Mouse (Mus musculus) thymus, adult 2 months (tissue): Measurements from ENCODE around the gene Macrod2. TPM values are rescaled to one million over a fixed set of nuclear protein-coding genes. Genes with fewer than 3 reads are reported as not detected.

Experiments
- DNase-seq: peaks from one replicate; pipeline ENCODE4 v3.0.0; 2021
- H3K27ac ChIP-seq: fragments of 200-500 bp; 2 replicates; pipeline ENCODE4 v1.5.1; 2012; ENCODE audit warnings: low read length, control low read depth; ENCODE audit not compliant: control insufficient read depth, insufficient read depth
- H3K27me3 ChIP-seq: fragments of 200-500 bp; 2 replicates; pipeline ENCODE4 v1.6.1; 2012; ENCODE audit warnings: mild to moderate bottlenecking, low read length, moderate library complexity, mixed read lengths; ENCODE audit not compliant: control insufficient read depth, insufficient read depth
- H3K36me3 ChIP-seq: fragments of 200-500 bp; 2 replicates; pipeline ENCODE4 v1.6.1; 2012; ENCODE audit warnings: mild to moderate bottlenecking, low read length, moderate library complexity; ENCODE audit not compliant: control insufficient read depth, insufficient read depth
- H3K4me1 ChIP-seq: fragments of 200-500 bp; replicated peaks from 2 replicates; pipeline ENCODE4 v1.6.1; 2012; ENCODE audit warnings: low read length; ENCODE audit not compliant: control insufficient read depth, insufficient read depth
- H3K4me3 ChIP-seq: fragments of 200-500 bp; 2 replicates; pipeline ENCODE4 v1.5.1; 2012; ENCODE audit warnings: mild to moderate bottlenecking, low read length, control low read depth, moderate library complexity; ENCODE audit not compliant: control insufficient read depth, insufficient read depth
- CTCF ChIP-seq: fragments of 200-500 bp; IDR thresholded peaks from 2 replicates; pipeline ENCODE4 v1.5.1; 2012; ENCODE audit warnings: mild to moderate bottlenecking, control low read depth, low read length, moderate library complexity, borderline replicate concordance; ENCODE audit not compliant: control insufficient read depth, poor library complexity, insufficient read depth; ENCODE audit errors: extremely low read depth
- POLR2A ChIP-seq: fragments of 200-500 bp; IDR thresholded peaks from 2 replicates; pipeline ENCODE4 v1.6.1; 2012; ENCODE audit warnings: mild to moderate bottlenecking, low read length, control low read depth, moderate library complexity; ENCODE audit not compliant: control insufficient read depth, poor library complexity, insufficient read depth; ENCODE audit errors: extremely low read depth
- WGBS: fragments of 180-500 bp; shearing (Covaris S2); methylation state at CpG from one replicate; pipeline ENCODE4 v1.1.7; 2018; 5-methylcytosine and 5-hydroxymethylcytosine counted together
- polyA plus RNA-seq: library from polyadenylated mRNA; depleted of rRNA; stranded (reverse); fragments of >200 nt; gene quantifications from 2 replicates; pipeline ENCODE4 v1.2.3, GENCODE M21; 2012

Gene Macrod2
- polyA plus RNA-seq, 1 experiment, result 2.3 TPM

- Histone ChIP-seq H3K4me1 (no peaks in the 10 kb centered on the region), H3K4me3 (no peak overlapping the region), H3K36me3 (no peaks in the 10 kb centered on the region), H3K27me3 (no peaks in the 10 kb centered on the region), H3K27ac (no peak overlapping the region)
- DNase-seq, result no peak
- WGBS, result 79% methylated on average over 5 of the region's 5 CpGs
- TF ChIP-seq POLR2A, result no peak
Observed at GRCm38 (mm10) chr2:140790363-140790762, 395.3 kb downstream of the Macrod2 start.

- WGBS, result 18% methylated on average over 4 of the region's 4 CpGs
- H3K36me3 ChIP-seq, result no peaks in the 10 kb centered on the region
- H3K4me1 ChIP-seq, result no peaks in the 10 kb centered on the region
- H3K4me3 ChIP-seq, result no peak overlapping the region
- no peaks in the 10 kb centered on the region for H3K27me3 ChIP-seq
- no peak for DNase-seq
- no peak overlapping the region for H3K27ac ChIP-seq
- TF ChIP-seq CTCF, result no peak
- TF ChIP-seq POLR2A, result no peak
Observed at GRCm38 (mm10) chr2:140793886-140794608, 398.9 kb downstream of the Macrod2 start.

GRCm38 (mm10) chr2:140811693-140812092 is 416.6 kb downstream of the Macrod2 start:
- Histone ChIP-seq H3K27me3 (no peaks in the 10 kb centered on the region), H3K27ac (no peak overlapping the region), H3K4me3 (no peak overlapping the region), H3K4me1 (no peaks in the 10 kb centered on the region), H3K36me3 (no peaks in the 10 kb centered on the region)
- TF ChIP-seq POLR2A (no peak), CTCF (no peak)
- DNase-seq, result no peak
- WGBS, result 95% methylated on average over 4 of the region's 4 CpGs

GRCm38 (mm10) chr2:140819391-140820120 is 424.4 kb downstream of the Macrod2 start:
- Histone ChIP-seq H3K27ac (no peak overlapping the region), H3K4me3 (no peak overlapping the region), H3K36me3 (no peaks in the 10 kb centered on the region), H3K27me3 (no peaks in the 10 kb centered on the region), H3K4me1 (no peaks in the 10 kb centered on the region)
- 0% methylated on average over 2 of the region's 2 CpGs for WGBS
- DNase-seq, result no peak
- no peak for TF ChIP-seq POLR2A
- TF ChIP-seq CTCF, result no peak

- H3K27me3 ChIP-seq, result no peaks in the 10 kb centered on the region
Observed at GRCm38 (mm10) chr2:140822378-140822777, 427.3 kb downstream of the Macrod2 start.

GRCm38 (mm10) chr2:140826241-140826640 is 431.1 kb downstream of the Macrod2 start:
- WGBS, result 75% methylated on average over 2 of the region's 2 CpGs
- Histone ChIP-seq H3K4me3 (no peak overlapping the region), H3K36me3 (no peaks in the 10 kb centered on the region), H3K4me1 (no peaks in the 10 kb centered on the region), H3K27me3 (no peaks in the 10 kb centered on the region), H3K27ac (no peak overlapping the region)
- TF ChIP-seq POLR2A, result no peak
- TF ChIP-seq CTCF, result no peak
- no peak for DNase-seq

More at GRCm38 (mm10) chr2:140822378-140822777, 427.3 kb downstream of the Macrod2 start:
- no peak for DNase-seq
- no peaks in the 10 kb centered on the region for H3K36me3 ChIP-seq
- 96% methylated on average over 3 of the region's 3 CpGs for WGBS
- H3K27ac ChIP-seq, result no peak overlapping the region
- H3K4me1 ChIP-seq, result no peaks in the 10 kb centered on the region
- H3K4me3 ChIP-seq, result no peak overlapping the region
- no peak for TF ChIP-seq POLR2A
- no peak for TF ChIP-seq CTCF

- H3K36me3 ChIP-seq, result no peaks in the 10 kb centered on the region
- no peak overlapping the region for H3K4me3 ChIP-seq
- no peaks in the 10 kb centered on the region for H3K27me3 ChIP-seq
- no peak for DNase-seq
- TF ChIP-seq CTCF (no peak), POLR2A (no peak)
- H3K27ac ChIP-seq, result no peak overlapping the region
- no peaks in the 10 kb centered on the region for H3K4me1 ChIP-seq
- 96% methylated on average over 5 of the region's 5 CpGs for WGBS
Observed at GRCm38 (mm10) chr2:140828859-140829258, 433.8 kb downstream of the Macrod2 start.
